Mouse (Mus musculus) ovary, adult 2 months (tissue): ENCODE measurements around the gene Mettl21c. TPM values are rescaled to one million over a fixed set of nuclear protein-coding genes. Genes with fewer than 3 reads are reported as not detected.

Experiments
- polyA plus RNA-seq: library from polyadenylated mRNA; depleted of rRNA; stranded (reverse); fragments of >200 nt; gene quantifications from 2 replicates; pipeline ENCODE4 v1.2.3, GENCODE M21; 2012; rRNA removed

Mettl21c gene
- polyA plus RNA-seq = 0.10 and 0.37 TPM in 2 replicates

GRCm38 (mm10) chr1:44019934-44020333 is at the start of gene Mettl21c:
TSS of gene Mettl21c (minus strand) at chr1:44020034.

GRCm38 (mm10) chr1:44061836-44062235 is 42.0 kb upstream of the Mettl21c start, which contains the start of gene Gm8251:
TSS of gene Gm8251 (minus strand) at chr1:44061936.

Other genes with a start within 250 kb of the Mettl21c start
- gene Uxs1, start 192.2 kb downstream of the Mettl21c start, polyA plus RNA-seq = 23.5 and 25.2 TPM in 2 replicates
- 5.2 and 5.8 TPM in 2 replicates for gene Tpp2, start 86.4 kb downstream of the Mettl21c start, polyA plus RNA-seq
- not detected in 2 replicates for gene Gm8251, start 41.9 kb upstream of the Mettl21c start, polyA plus RNA-seq
- gene Tex30, start 82.4 kb upstream of the Mettl21c start, polyA plus RNA-seq = 6.5 and 8.2 TPM in 2 replicates
- 31.7 and 51.6 TPM in 2 replicates for gene Kdelc1, start 98.8 kb upstream of the Mettl21c start, polyA plus RNA-seq
- 10.2 and 11.1 TPM in 2 replicates for gene Bivm, start 98.9 kb upstream of the Mettl21c start, polyA plus RNA-seq
- gene Ercc5, start 127.7 kb upstream of the Mettl21c start, polyA plus RNA-seq = 4.5 and 4.8 TPM in 2 replicates
- gene Mettl21e, start 198.9 kb upstream of the Mettl21c start, polyA plus RNA-seq = not detected in 2 replicates